Mouse (Mus musculus) neural tube, embryonic 11.5 days (tissue): ENCODE data around the gene Nlgn1. TPM values are rescaled to one million over a fixed set of nuclear protein-coding genes. Genes with fewer than 3 reads are reported as not detected.

Source experiments
- ATAC-seq: fragments of 200-750 bp; cut with Nextera tagmentation; 2 replicates; pipeline ENCODE4 v1.8.0; 2017; ENCODE audit warnings: moderate number of reproducible peaks, mild to moderate bottlenecking, moderate TSS enrichment, moderate library complexity; ENCODE audit not compliant: insufficient read depth, low FRiP score, low TSS enrichment
- DNase-seq: peaks from one replicate; pipeline ENCODE4 v3.0.0-alpha.2; 2015; ENCODE audit warnings: low spot score
- H3K27ac ChIP-seq: fragments of 300-500 bp; sonication (generic); 2 replicates; pipeline ENCODE4 v1.5.1; 2014; ENCODE audit warnings: low read depth, mild to moderate bottlenecking, low read length
- H3K27me3 ChIP-seq: fragments of 300-500 bp; sonication (generic); 2 replicates; pipeline ENCODE4 v1.6.1; 2014; ENCODE audit warnings: mild to moderate bottlenecking, low read length, mixed read lengths; ENCODE audit not compliant: control insufficient read depth, insufficient read depth
- H3K36me3 ChIP-seq: fragments of 300-500 bp; sonication (generic); 2 replicates; pipeline ENCODE4 v1.6.1; 2014; ENCODE audit warnings: mild to moderate bottlenecking, low read length, moderate library complexity, mixed read lengths; ENCODE audit not compliant: control insufficient read depth, insufficient read depth
- H3K4me1 ChIP-seq: fragments of 300-500 bp; sonication (generic); 2 replicates; pipeline ENCODE4 v1.6.1; 2014; ENCODE audit warnings: low read length, mixed read lengths; ENCODE audit not compliant: control insufficient read depth, insufficient read depth
- H3K4me2 ChIP-seq: fragments of 300-500 bp; sonication (generic); 2 replicates; pipeline ENCODE4 v1.6.1; 2014; ENCODE audit warnings: low read depth, mild to moderate bottlenecking, moderate library complexity
- H3K4me3 ChIP-seq: fragments of 300-500 bp; sonication (generic); 2 replicates; pipeline ENCODE4 v1.5.1; 2014; ENCODE audit warnings: low read depth, low read length
- H3K9ac ChIP-seq: fragments of 300-500 bp; sonication (generic); 2 replicates; pipeline ENCODE4 v1.6.1; 2014; ENCODE audit warnings: mild to moderate bottlenecking, low read length
- H3K9me3 ChIP-seq: fragments of 300-500 bp; sonication (generic); 2 replicates; pipeline ENCODE4 v1.6.1; 2016; ENCODE audit warnings: low read length; ENCODE audit not compliant: control insufficient read depth
- WGBS: fragments of 180-500 bp; shearing (Covaris S2); extraction: QIAGEN DNeasy Blood & Tissue Kit; methylation state at CpG from one replicate; pipeline ENCODE4 v1.1.7; 2014; 5-methylcytosine and 5-hydroxymethylcytosine counted together
- polyA plus RNA-seq: library from polyadenylated mRNA; unstranded; fragments of >200 nt; fragmentation: Nextera tagmentation; extraction: Ambion mirVana; gene quantifications from 2 replicates; pipeline ENCODE4 v1.2.1, GENCODE M21; 2014

Nlgn1 gene
- polyA plus RNA-seq, 1 experiment from 2014 or later, result 5.1 TPM

DNA sequence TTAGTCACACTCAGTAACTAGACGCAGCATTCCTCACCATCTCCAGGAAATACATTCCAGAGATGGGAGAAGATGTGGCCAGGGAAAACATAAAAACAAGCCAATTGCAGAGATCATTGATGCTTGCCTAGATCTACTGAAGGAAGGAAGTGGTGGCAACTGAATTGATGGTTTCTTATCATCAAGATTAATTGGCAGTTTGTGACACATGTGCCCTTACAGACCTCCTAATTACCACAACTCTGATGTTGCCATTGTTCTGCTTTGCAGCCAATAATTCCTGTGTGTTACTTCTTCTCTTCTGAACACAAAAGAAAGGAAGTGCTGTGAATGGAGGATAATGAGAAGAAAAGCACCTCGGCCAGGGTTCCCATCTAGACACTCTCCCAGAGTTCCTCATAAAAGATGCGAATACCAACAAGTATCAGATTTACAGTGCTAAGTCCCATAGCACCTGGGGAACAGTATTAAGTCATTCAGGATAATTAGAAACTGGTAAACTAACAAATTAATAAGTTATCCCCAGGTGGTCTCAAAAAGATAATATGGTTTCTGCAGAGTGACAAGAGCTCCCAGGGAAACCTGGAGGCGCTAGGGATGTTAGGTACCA is 104.0 kb downstream of the Nlgn1 start:
- Histone ChIP-seq H3K4me3 (no peak overlapping the region), H3K27ac (no peak overlapping the region), H3K9ac (no peak overlapping the region), H3K4me1 (no peaks in the 10 kb centered on the region), H3K36me3 (no peaks in the 10 kb centered on the region), H3K9me3 (no peaks in the 10 kb centered on the region), H3K4me2 (no peak overlapping the region), H3K27me3 (no peaks in the 10 kb centered on the region)
- 66% methylated on average over 4 of the region's 4 CpGs for WGBS
- DNase-seq, result no peak
- no peak for ATAC-seq

DNA sequence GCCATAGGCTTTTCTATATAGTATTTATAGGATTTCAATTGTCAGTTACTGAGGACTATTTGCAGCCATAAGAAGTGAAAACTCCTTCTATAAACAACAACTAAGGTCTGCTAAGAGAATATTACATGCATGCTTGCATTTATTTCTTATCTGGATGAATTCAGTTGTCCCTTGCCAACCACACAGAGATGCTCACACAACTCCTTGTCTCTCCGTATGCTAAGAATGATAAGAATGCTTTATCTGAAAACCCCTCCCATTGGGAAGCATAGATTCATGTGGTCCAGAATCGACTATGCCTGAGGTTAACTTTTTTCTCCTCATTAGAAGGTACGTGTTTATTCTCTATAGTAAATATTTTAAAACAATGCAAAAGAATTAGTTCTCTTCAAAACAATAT is 108.8 kb downstream of the Nlgn1 start:
- H3K9ac ChIP-seq, result no peak overlapping the region
- ATAC-seq (no peak), DNase-seq (no peak)
- H3K27me3 ChIP-seq, result no peaks in the 10 kb centered on the region
- no peak overlapping the region for H3K4me3 ChIP-seq
- H3K9me3 ChIP-seq, result no peaks in the 10 kb centered on the region
- H3K4me2 ChIP-seq, result no peak overlapping the region
- H3K4me1 ChIP-seq, result no peaks in the 10 kb centered on the region
- H3K27ac ChIP-seq, result no peak overlapping the region
- WGBS, result 85% methylated on average over 3 of the region's 3 CpGs
- H3K36me3 ChIP-seq, result no peaks in the 10 kb centered on the region

DNA sequence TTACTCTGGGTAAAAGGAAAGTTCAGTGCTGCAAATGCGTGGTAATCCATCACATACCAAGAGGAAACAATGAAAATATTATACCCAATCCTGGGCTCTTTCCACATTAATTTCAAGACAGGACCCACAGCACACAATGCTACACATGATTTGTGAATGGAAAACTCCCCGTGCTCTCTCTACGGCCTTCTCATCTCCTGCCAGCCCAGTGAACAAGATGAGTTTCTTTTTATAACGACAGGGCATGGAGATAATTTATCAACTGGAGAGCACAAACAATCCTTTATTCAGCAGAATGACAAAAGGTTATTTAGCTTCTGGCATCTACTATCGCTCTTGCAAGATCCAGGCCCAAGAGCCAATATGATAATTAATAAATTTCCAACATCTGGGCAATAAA is 116.0 kb downstream of the Nlgn1 start:
- ATAC-seq (no peak), DNase-seq (no peak)
- Histone ChIP-seq H3K27me3 (no peaks in the 10 kb centered on the region), H3K36me3 (no peaks in the 10 kb centered on the region), H3K4me1 (no peaks in the 10 kb centered on the region), H3K9me3 (no peaks in the 10 kb centered on the region), H3K4me2 (no peak overlapping the region), H3K9ac (no peak overlapping the region), H3K4me3 (no peak overlapping the region), H3K27ac (no peak overlapping the region)
- 42% methylated on average over 5 of the region's 5 CpGs for WGBS

DNA sequence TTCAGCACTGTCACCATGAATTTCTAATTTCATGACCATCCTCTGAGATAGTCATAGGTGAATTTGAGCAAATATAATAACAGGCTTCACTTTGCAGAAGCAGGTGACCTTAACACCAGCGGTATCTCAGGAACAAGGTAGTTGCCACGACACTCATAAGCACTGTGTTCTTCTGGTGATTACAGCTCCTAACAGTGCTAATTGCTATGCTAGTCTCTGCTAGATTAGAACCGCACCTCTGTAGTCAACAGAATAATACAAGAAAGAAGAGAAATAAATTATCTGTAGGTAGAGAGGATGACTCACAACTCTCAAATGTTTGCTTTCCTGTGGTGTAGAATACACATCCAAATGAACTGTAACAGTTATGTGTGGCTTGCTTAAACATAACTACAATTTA is 129.6 kb downstream of the Nlgn1 start:
- Histone ChIP-seq H3K4me3 (no peak overlapping the region), H3K27ac (no peak overlapping the region), H3K9ac (no peak overlapping the region), H3K36me3 (no peaks in the 10 kb centered on the region), H3K27me3 (no peaks in the 10 kb centered on the region), H3K4me1 (no peaks in the 10 kb centered on the region), H3K4me2 (no peak overlapping the region), H3K9me3 (no peaks in the 10 kb centered on the region)
- 90% methylated on average over 3 of the region's 3 CpGs for WGBS
- DNase-seq (no peak), ATAC-seq (no peak)

DNA sequence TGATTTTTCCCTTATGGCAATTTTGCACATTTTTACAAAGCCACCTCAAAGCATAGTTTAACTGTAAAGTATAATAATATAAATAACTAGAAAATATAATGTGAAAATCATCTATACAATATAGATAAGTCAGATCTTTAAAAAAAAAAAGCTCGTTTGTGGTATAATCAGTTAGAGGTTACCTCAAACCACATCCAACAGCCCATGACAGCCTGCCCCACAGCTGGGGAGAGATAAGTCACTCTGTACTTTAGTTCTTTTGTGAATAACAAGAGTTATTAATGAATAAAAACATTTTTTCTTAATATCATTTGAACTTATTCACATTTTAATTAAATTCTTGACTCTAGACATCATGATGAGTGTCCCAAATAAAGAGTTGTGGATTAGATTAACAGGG is 130.8 kb downstream of the Nlgn1 start:
- no peak for DNase-seq
- Histone ChIP-seq H3K9ac (no peak overlapping the region), H3K36me3 (no peaks in the 10 kb centered on the region), H3K27ac (no peak overlapping the region), H3K4me1 (no peaks in the 10 kb centered on the region), H3K27me3 (no peaks in the 10 kb centered on the region), H3K4me3 (no peak overlapping the region), H3K4me2 (no peak overlapping the region), H3K9me3 (no peaks in the 10 kb centered on the region)
- ATAC-seq, result no peak
- 56% methylated on average over 1 of the region's 1 CpGs for WGBS

DNA sequence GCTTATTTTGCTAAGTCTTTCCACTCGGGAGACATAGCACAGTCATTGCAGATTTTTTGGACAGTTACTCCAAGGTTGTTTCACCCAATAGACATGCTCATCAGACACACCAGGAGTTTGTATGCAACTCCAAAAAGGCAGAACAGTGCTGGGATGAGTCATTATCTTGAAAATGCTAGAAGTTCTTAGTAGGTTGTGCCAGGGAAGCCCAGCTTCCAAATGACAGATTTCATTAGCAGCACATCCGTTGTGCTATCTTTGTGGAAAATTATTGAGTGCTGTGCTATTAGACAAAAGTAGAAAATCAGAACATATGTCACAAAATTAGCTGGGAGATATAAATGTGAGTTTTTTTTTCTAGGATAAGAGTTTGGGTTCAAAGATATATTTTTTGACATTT is 137.3 kb downstream of the Nlgn1 start:
- no peak overlapping the region for H3K9ac ChIP-seq
- H3K4me3 ChIP-seq, result no peak overlapping the region
- no peak for DNase-seq
- H3K4me1 ChIP-seq, result no peaks in the 10 kb centered on the region
- no peak overlapping the region for H3K27ac ChIP-seq
- 94% methylated on average over 2 of the region's 2 CpGs for WGBS
- no peaks in the 10 kb centered on the region for H3K9me3 ChIP-seq
- no peak for ATAC-seq
- H3K4me2 ChIP-seq, result no peak overlapping the region
- H3K27me3 ChIP-seq, result no peaks in the 10 kb centered on the region
- H3K36me3 ChIP-seq, result no peaks in the 10 kb centered on the region

DNA sequence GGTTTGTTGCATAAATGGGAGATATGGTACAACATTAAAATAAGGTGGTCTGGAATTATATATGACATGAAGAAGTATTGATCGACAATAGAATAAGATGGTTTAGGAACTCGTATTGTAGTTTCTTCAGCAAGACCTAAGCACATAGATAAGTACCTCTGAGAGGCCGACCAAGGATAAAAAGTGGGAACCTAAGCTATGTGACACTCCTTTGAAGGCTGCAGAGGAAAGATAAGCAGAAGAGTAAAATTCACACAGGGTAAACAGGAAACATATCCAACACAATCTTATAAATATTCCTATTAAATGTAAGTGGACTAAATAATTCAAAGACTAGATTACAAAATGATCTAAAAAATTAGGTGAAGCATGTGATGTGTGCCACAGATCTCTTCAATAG is 151.2 kb downstream of the Nlgn1 start:
- Histone ChIP-seq H3K9ac (no peak overlapping the region), H3K27me3 (no peaks in the 10 kb centered on the region), H3K4me2 (no peak overlapping the region), H3K4me1 (no peaks in the 10 kb centered on the region), H3K27ac (no peak overlapping the region), H3K4me3 (no peak overlapping the region), H3K9me3 (no peaks in the 10 kb centered on the region), H3K36me3 (no peaks in the 10 kb centered on the region)
- ATAC-seq (no peak), DNase-seq (no peak)
- WGBS, result 94% methylated on average over 3 of the region's 3 CpGs

DNA sequence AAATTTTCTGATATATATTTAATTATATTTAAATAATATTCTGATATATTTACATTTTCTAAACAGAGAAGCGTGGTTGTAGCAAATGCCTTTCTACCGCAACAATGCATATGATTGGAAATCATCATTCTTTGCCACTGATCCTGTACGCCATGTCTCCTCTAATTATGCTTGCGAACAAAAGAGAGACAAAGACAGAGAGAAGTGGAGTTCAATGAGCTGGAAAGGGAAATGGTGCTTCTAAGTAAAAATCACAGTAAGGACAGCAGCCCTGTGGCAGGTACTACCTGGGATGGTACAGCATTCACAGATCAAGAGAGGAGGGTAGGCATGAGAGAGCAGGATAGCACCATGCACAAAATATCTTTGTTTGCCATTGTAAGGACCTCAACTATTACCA is 156.9 kb downstream of the Nlgn1 start:
- Histone ChIP-seq H3K4me2 (no peak overlapping the region), H3K4me1 (no peaks in the 10 kb centered on the region), H3K9me3 (no peaks in the 10 kb centered on the region), H3K36me3 (no peaks in the 10 kb centered on the region), H3K27me3 (no peaks in the 10 kb centered on the region), H3K4me3 (no peak overlapping the region), H3K27ac (no peak overlapping the region), H3K9ac (no peak overlapping the region)
- 82% methylated on average over 4 of the region's 4 CpGs for WGBS
- DNase-seq (no peak), ATAC-seq (no peak)

DNA sequence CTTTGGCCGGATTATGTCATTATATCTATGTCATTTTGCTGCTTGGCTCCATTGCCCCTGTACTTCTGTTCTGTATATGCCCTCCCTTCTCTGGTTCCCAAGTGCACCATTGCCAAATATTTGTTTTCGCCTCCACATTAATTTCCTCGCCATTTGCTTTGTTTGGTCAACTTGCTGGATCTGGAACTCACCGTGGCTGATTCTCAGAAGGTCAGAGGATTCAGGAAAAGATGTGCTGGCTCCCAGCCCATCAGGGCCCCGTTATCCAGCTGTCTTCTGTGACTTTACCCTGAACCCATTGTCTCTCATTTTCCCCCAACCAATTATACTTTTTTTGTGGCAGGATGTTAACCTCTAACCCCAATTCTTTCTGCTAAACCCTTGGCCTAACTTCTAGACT is 158.0 kb downstream of the Nlgn1 start:
- no peaks in the 10 kb centered on the region for H3K36me3 ChIP-seq
- no peaks in the 10 kb centered on the region for H3K9me3 ChIP-seq
- ATAC-seq (no peak), DNase-seq (no peak)
- H3K27me3 ChIP-seq, result no peaks in the 10 kb centered on the region
- no peak overlapping the region for H3K27ac ChIP-seq
- H3K9ac ChIP-seq, result no peak overlapping the region
- no peaks in the 10 kb centered on the region for H3K4me1 ChIP-seq
- H3K4me3 ChIP-seq, result no peak overlapping the region
- 63% methylated on average over 5 of the region's 5 CpGs for WGBS
- H3K4me2 ChIP-seq, result no peak overlapping the region
